In the genomic region with DNA sequence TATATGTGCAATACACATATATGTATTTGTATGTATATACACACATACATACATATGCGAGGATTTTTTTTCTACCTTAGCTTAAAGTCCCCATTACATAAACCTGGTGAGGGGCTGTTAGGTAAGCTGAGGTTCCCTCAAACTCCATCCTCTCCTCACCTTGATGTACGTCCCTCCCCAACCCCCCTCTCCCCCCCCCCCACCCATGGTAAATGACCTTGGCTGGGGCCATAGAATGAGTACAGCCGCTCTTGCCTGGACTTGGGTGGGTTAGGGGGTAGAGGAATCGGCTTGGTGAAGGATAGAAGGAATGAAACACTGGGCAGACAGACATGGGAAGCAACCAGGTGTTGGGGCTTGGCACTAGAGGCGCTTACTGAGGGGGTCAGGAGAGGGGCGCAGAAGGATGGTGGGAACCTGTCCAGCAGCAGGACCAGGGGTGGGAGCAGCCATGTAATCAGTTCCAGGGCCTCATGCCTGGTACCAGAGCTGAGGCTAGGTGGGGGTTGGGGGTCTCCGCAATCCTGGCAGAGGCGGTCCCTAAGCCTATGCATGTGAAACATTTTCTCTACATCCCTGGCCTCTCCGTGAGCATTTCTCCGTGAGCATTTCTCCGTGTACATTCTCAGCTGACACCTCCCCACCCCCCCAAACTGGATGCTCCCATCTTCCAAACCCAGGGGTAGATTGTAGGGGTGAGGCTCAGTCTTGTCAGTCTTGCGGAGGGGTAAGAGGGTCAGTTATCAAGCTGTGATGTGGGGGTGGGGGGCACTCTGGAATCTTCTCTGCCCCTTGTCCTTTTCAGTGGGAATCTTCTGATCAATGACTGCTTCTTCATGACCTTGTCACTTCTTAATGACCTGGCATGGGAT, we compare ENCODE assay signal across 8 mouse cellular contexts. TPM values are rescaled to one million over a fixed set of nuclear protein-coding genes. Genes with fewer than 3 reads are reported as not detected.
DNase-seq lines count a peak whose midpoint lies in the region; ATAC-seq lines count a peak whose summit lies in the region.

No protein-coding gene starts in this region.

- peaks cover 28% of the 10 kb centered on the region for H3K36me3 ChIP-seq in embryonic facial prominence, embryonic 13.5 days

- intact Hi-C loops in left cerebral cortex, postnatal 4 days (cut with DNase I) = no loop called here

- no peaks in the 10 kb centered on the region for H3K9me3 ChIP-seq in embryonic facial prominence, embryonic 13.5 days

- H3K4me1 ChIP-seq in embryonic facial prominence, embryonic 13.5 days = peaks cover 28% of the 10 kb centered on the region

- peak overlapping the region; percentile 81 for H3K4me2 ChIP-seq in embryonic facial prominence, embryonic 13.5 days

- 19% methylated on average over 12 of the region's 12 CpGs for WGBS in embryonic facial prominence, embryonic 13.5 days

- peak overlapping the region; percentile 58 for H3K9ac ChIP-seq in embryonic facial prominence, embryonic 13.5 days

- H3K27ac ChIP-seq in embryonic facial prominence, embryonic 13.5 days = peak overlapping the region; percentile 34; the same call in 1 of the 2 replicates

- peak; percentile 61; the same call in 1 of the 2 replicates for ATAC-seq in embryonic facial prominence, embryonic 13.5 days (ENCODE audit: insufficient number of reproducible peaks, insufficient read depth, low FRiP score, low TSS enrichment, low read depth)

- H3K27me3 ChIP-seq in embryonic facial prominence, embryonic 13.5 days = no peaks in the 10 kb centered on the region

- peak overlapping the region; percentile 62 for H3K4me3 ChIP-seq in embryonic facial prominence, embryonic 13.5 days

- DNase-seq in left cerebral cortex, adult 18-20 months (ENCODE audit: low spot score in 2 of 2) = peak; percentile 31 to 37
- DNase-seq in left cerebral cortex, adult 8-10 months (ENCODE audit: low spot score in 2 of 2) = no peak
- DNase-seq in left cerebral cortex, postnatal 4 days = peak; percentile 60
- peak; percentile 55 for DNase-seq in retina, postnatal 1 day
- no peak for DNase-seq in adrenal gland, postnatal 36 days
- DNase-seq in thymus, postnatal 36 days = no peak
- DNase-seq in lung, adult 18-20 months = no peak

RNA-seq across cellular contexts. Expression of gene Sv2a, which starts 0.8 kb away (rescaled TPM):
- total RNA-seq in left cerebral cortex, adult 18-20 months (2021) = 100 to 1,000 TPM; 429 to 445 TPM
- 100 to 1,000 TPM; 434 to 460 (median 443) TPM for total RNA-seq in left cerebral cortex, adult 8-10 months (2022)
- polyA plus RNA-seq in embryonic facial prominence, embryonic 13.5 days (2015; fragmentation: Nextera tagmentation; extraction: Ambion mirVana) = 7.6 and 8.7 TPM in 2 replicates
- total RNA-seq in left cerebral cortex, postnatal 4 days (2021) = 100 to 1,000 TPM; 241 to 264 TPM
- 1 to 10 TPM; 5.5 to 7.5 TPM for total RNA-seq in adrenal gland, postnatal 36 days (2021)

RNA-seq across cellular contexts. Expression of gene Sf3b4, which starts 9.6 kb away (rescaled TPM):
- total RNA-seq in left cerebral cortex, adult 18-20 months (2021) = 10 to 100 TPM; 48.6 to 50.3 TPM
- total RNA-seq in left cerebral cortex, adult 8-10 months (2022) = 10 to 100 TPM; 40.3 to 48.5 (median 43.0) TPM
- 163 and 184 TPM in 2 replicates for polyA plus RNA-seq in embryonic facial prominence, embryonic 13.5 days (2015; fragmentation: Nextera tagmentation; extraction: Ambion mirVana)
- 10 to 100 TPM; 62.0 to 63.6 TPM for total RNA-seq in left cerebral cortex, postnatal 4 days (2021)
- total RNA-seq in adrenal gland, postnatal 36 days (2021) = 10 to 100 TPM; 53.6 to 57.9 TPM

RNA-seq across cellular contexts. Expression of gene Mtmr11, which starts 19.9 kb away (rescaled TPM):
- 1 to 10 TPM; 6.9 to 8.5 TPM for total RNA-seq in left cerebral cortex, adult 18-20 months (2021)
- 1 to 10 TPM; 5.8 to 8.4 (median 6.9) TPM for total RNA-seq in left cerebral cortex, adult 8-10 months (2022)
- polyA plus RNA-seq in embryonic facial prominence, embryonic 13.5 days (2015; fragmentation: Nextera tagmentation; extraction: Ambion mirVana) = 37.3 and 38.2 TPM in 2 replicates
- 1 to 10 TPM; 6.4 to 7.0 TPM for total RNA-seq in left cerebral cortex, postnatal 4 days (2021)
- 10 to 100 TPM; 15.6 to 31.5 TPM for total RNA-seq in adrenal gland, postnatal 36 days (2021)

RNA-seq across cellular contexts. Expression of gene Bola1, which starts 37.8 kb away (rescaled TPM):
- total RNA-seq in left cerebral cortex, adult 18-20 months (2021) = 10 to 100 TPM; 12.3 to 16.2 TPM
- total RNA-seq in left cerebral cortex, adult 8-10 months (2022) = 10 to 100 TPM; 14.9 to 20.7 (median 18.3) TPM
- 46.6 and 55.0 TPM in 2 replicates for polyA plus RNA-seq in embryonic facial prominence, embryonic 13.5 days (2015; fragmentation: Nextera tagmentation; extraction: Ambion mirVana)
- total RNA-seq in left cerebral cortex, postnatal 4 days (2021) = 10 to 100 TPM; 18.7 to 24.7 TPM
- total RNA-seq in adrenal gland, postnatal 36 days (2021) = 10 to 100 TPM; 26.8 to 41.2 TPM

RNA-seq across cellular contexts. Expression of gene Hist2h2ab, which starts 37.9 kb away (rescaled TPM):
- total RNA-seq in left cerebral cortex, adult 18-20 months (2021) = 10 to 100 TPM; 16.5 to 17.3 TPM
- 10 to 100 TPM; 11.1 to 15.2 (median 14.1) TPM for total RNA-seq in left cerebral cortex, adult 8-10 months (2022)
- polyA plus RNA-seq in embryonic facial prominence, embryonic 13.5 days (2015; fragmentation: Nextera tagmentation; extraction: Ambion mirVana) = 1.7 TPM in 1 of 2 replicates, not detected in the other
- 10 to 100 TPM; 21.6 to 26.0 TPM for total RNA-seq in left cerebral cortex, postnatal 4 days (2021)
- 1 to 10 TPM; 7.1 to 8.0 TPM for total RNA-seq in adrenal gland, postnatal 36 days (2021)

Comparison
In these comparisons a context has a peak if more than half of its experiments do, and no peak if none do; other contexts are left out.
1. DNase-seq: peak in left cerebral cortex, adult 18-20 months (2 of 2), left cerebral cortex, postnatal 4 days (single experiment) and retina, postnatal 1 day (single experiment); none in left cerebral cortex, adult 8-10 months (0 of 2), adrenal gland, postnatal 36 days (0 of 2), thymus, postnatal 36 days (0 of 2) and lung, adult 18-20 months (0 of 2).
2. RNA of gene Sv2a, which starts 0.8 kb away (total RNA-seq): 434 to 460 TPM in left cerebral cortex, adult 8-10 months, 429 to 445 TPM in left cerebral cortex, adult 18-20 months and 241 to 264 TPM in left cerebral cortex, postnatal 4 days; 5.5 to 7.5 TPM in adrenal gland, postnatal 36 days; every median in the first group is over 10 times any median in the second.